Mouse (Mus musculus): Measurements from ENCODE around the gene Kantr.

Gene Kantr

DNA sequence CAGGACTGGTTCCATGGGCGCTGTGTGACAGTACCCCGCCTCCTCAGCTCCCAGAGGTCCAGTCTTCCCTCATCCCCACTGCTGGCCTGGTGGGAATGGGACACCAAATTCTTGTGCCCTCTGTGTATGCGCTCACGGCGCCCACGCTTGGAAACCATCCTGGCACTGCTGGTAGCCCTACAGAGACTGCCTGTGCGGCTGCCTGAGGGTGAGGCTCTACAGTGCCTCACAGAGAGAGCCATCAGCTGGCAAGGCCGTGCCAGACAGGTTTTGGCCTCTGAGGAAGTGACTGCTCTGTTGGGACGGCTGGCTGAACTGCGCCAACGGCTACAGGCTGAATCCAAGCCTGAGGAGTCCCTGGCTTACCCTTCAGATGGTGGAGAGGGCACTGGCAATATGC, 56.1 kb downstream of the Kantr start:
- DNase-seq = no peak

Measured in thymus, adult 18-20 months (tissue).